Comparison of ENCODE assay signal across 18 mouse cellular contexts in genomic region chr5:93236541-93236940, GRCm38 (mm10). TPM values are rescaled to one million over a fixed set of nuclear protein-coding genes. Genes with fewer than 3 reads are reported as not detected.
"Had no signal": no experiment of that assay in that cellular context is flagged by ENCODE, and none has a peak within 500 bp of the region (broad histone marks: within the 10 kb centered on the region; RNA-seq: fewer than 3 reads in every experiment).

No protein-coding gene starts in this region.

- H3K9me3 ChIP-seq: midbrain, embryonic 10.5 days; midbrain, embryonic 12.5 days; neural tube, embryonic 13.5 days; neural tube, embryonic 15.5 days; stomach, embryonic 15.5 days had no signal

- H3K36me3 ChIP-seq: midbrain, embryonic 10.5 days; midbrain, embryonic 12.5 days; neural tube, embryonic 13.5 days; neural tube, embryonic 15.5 days; stomach, embryonic 15.5 days had no signal

- DNase-seq: lung, embryonic 14.5 days; lung, postnatal 10 days; lung, postnatal 4 days; right cerebral cortex, postnatal 25 days; right cerebral cortex, postnatal 4 days; spleen, adult 18-20 months; thymus, adult 2 months; thymus, postnatal 25 days; thymus, postnatal 4 days had no signal

- H3K4me3 ChIP-seq: midbrain, embryonic 10.5 days; midbrain, embryonic 12.5 days; myocyte; neural tube, embryonic 13.5 days; neural tube, embryonic 15.5 days; stomach, embryonic 15.5 days had no signal

- H3K4me1 ChIP-seq: midbrain, embryonic 10.5 days; midbrain, embryonic 12.5 days; neural tube, embryonic 13.5 days; neural tube, embryonic 15.5 days; stomach, embryonic 15.5 days had no signal

- H3K4me2 ChIP-seq: lung, embryonic 14.5 days; midbrain, embryonic 12.5 days; neural tube, embryonic 13.5 days; neural tube, embryonic 15.5 days; stomach, embryonic 15.5 days had no signal

- ATAC-seq: midbrain, embryonic 16.5 days had no signal

- H3K27ac ChIP-seq: midbrain, embryonic 10.5 days; midbrain, embryonic 12.5 days; neural tube, embryonic 13.5 days; neural tube, embryonic 15.5 days; stomach, embryonic 15.5 days; stomach, postnatal 0 days had no signal

- H3K9ac ChIP-seq: lung, embryonic 14.5 days; midbrain, embryonic 12.5 days; neural tube, embryonic 13.5 days; neural tube, embryonic 15.5 days; stomach, embryonic 15.5 days had no signal

- H3K27me3 ChIP-seq: midbrain, embryonic 12.5 days; neural tube, embryonic 13.5 days; neural tube, embryonic 15.5 days; stomach, embryonic 15.5 days had no signal

RNA-seq across cellular contexts. Expression of gene 2010109A12Rik, which starts 30.2 kb away (rescaled TPM):
- polyA plus RNA-seq: myocyte; small intestine, adult 2 months had no signal
